13 mouse cellular contexts compared by ENCODE assay signal in genomic region chr1:187611925-187612324, GRCm38 (mm10). TPM values are rescaled to one million over a fixed set of nuclear protein-coding genes. Genes with fewer than 3 reads are reported as not detected.
"Had no signal": no experiment of that assay in that cellular context is flagged by ENCODE, and none has a peak within 500 bp of the region (broad histone marks: within the 10 kb centered on the region; RNA-seq: fewer than 3 reads in every experiment).

No protein-coding gene starts in this region.

- H3K36me3 ChIP-seq: limb, embryonic 10.5 days; liver, embryonic 15.5 days; midbrain, embryonic 12.5 days; stomach, embryonic 15.5 days had no signal

- ATAC-seq: intestine, embryonic 16.5 days had no signal

- H3K27ac ChIP-seq: limb, embryonic 10.5 days; liver, embryonic 15.5 days; macrophage; midbrain, embryonic 12.5 days; stomach, embryonic 15.5 days had no signal

- H3K9ac ChIP-seq: liver, embryonic 15.5 days; midbrain, embryonic 12.5 days; stomach, embryonic 15.5 days had no signal

- DNase-seq: lung, adult 2 months; lung, postnatal 10 days; right cerebral cortex, postnatal 14 days; thymus, adult 2 months; thymus, postnatal 25 days had no signal

- H3K9me3 ChIP-seq: limb, embryonic 10.5 days; liver, embryonic 15.5 days; midbrain, embryonic 12.5 days; stomach, embryonic 15.5 days had no signal

- H3K4me3 ChIP-seq: limb, embryonic 10.5 days; liver, embryonic 15.5 days; megakaryocyte, embryonic 14.5 days; midbrain, embryonic 12.5 days; stomach, embryonic 15.5 days had no signal

- H3K4me2 ChIP-seq: liver, embryonic 11.5 days; liver, embryonic 15.5 days; midbrain, embryonic 12.5 days; stomach, embryonic 15.5 days had no signal

RNA-seq across cellular contexts. Expression of gene Esrrg, which starts 3.3 kb away (rescaled TPM):
- polyA plus RNA-seq: macrophage had no signal
